Comparison of ENCODE assay signal across 8 mouse cellular contexts in genomic region chr4:125282154-125282973, GRCm38 (mm10).
A peak's percentile ranks its signal among the peaks of the same experiment; 100 is the strongest.
DNase-seq lines count a peak whose midpoint lies in the region; ATAC-seq lines count a peak whose summit lies in the region.

No protein-coding gene starts in this region.

- 13% methylated on average over 21 of the region's 21 CpGs for WGBS in forebrain, embryonic 13.5 days
- 17% methylated on average over 21 of the region's 21 CpGs for WGBS in midbrain, embryonic 10.5 days
- WGBS in stomach, embryonic 15.5 days, result 15% methylated on average over 21 of the region's 21 CpGs

- H3K4me1 ChIP-seq in forebrain, embryonic 13.5 days, result peaks cover 31% of the 10 kb centered on the region
- H3K4me1 ChIP-seq in midbrain, embryonic 10.5 days, result peaks cover 26% of the 10 kb centered on the region
- H3K4me1 ChIP-seq in stomach, embryonic 15.5 days, result 0 out of 2 replicates have a peak, but pooled peaks cover 2% of the 10 kb centered on the region

- peak; percentile 36 for DNase-seq in NIH3T3 (ENCODE audit: low read depth)
- peak; percentile 16 to 18 for DNase-seq in heart, postnatal 14 days
- peak; percentile 65 to 74 for DNase-seq in layer of hippocampus, adult 8-10 months (ENCODE audit: low spot score in 2 of 2)
- DNase-seq in midbrain, embryonic 10.5 days (ENCODE audit: low spot score), result peak; percentile 82
- DNase-seq in spleen, adult 12 weeks (ENCODE audit: low spot score), result no peak

- H3K9ac ChIP-seq in forebrain, embryonic 13.5 days, result peak overlapping the region; percentile 41
- H3K9ac ChIP-seq in stomach, embryonic 15.5 days, result no peak overlapping the region

- peak overlapping the region; percentile 84 for H3K27ac ChIP-seq in forebrain, embryonic 13.5 days
- peak overlapping the region; percentile 65 for H3K27ac ChIP-seq in midbrain, embryonic 10.5 days (replicated peaks)
- H3K27ac ChIP-seq in stomach, embryonic 15.5 days, result no peak overlapping the region

- H3K27me3 ChIP-seq in forebrain, embryonic 13.5 days, result peaks cover 29% of the 10 kb centered on the region
- H3K27me3 ChIP-seq in midbrain, embryonic 10.5 days (ENCODE audit: low read depth, poor library complexity, severe bottlenecking), result peaks cover 31% of the 10 kb centered on the region
- 0 out of 2 replicates have a peak, but pooled peaks cover 7% of the 10 kb centered on the region for H3K27me3 ChIP-seq in stomach, embryonic 15.5 days (replicated peaks)

- peak overlapping the region; percentile 19; the same call in 1 of the 2 replicates for H3K4me3 ChIP-seq in forebrain, embryonic 13.5 days
- H3K4me3 ChIP-seq in midbrain, embryonic 10.5 days, result peak overlapping the region; percentile 40
- H3K4me3 ChIP-seq in stomach, embryonic 15.5 days (replicated peaks), result no peak overlapping the region

- H3K4me2 ChIP-seq in forebrain, embryonic 13.5 days, result peak overlapping the region; percentile 54
- H3K4me2 ChIP-seq in stomach, embryonic 15.5 days, result 0 out of 2 replicates have a peak overlapping the region, but pooled peaks have one; percentile 10

- H3K36me3 ChIP-seq in forebrain, embryonic 13.5 days (ENCODE audit: poor library complexity, severe bottlenecking), result no peaks in the 10 kb centered on the region
- H3K36me3 ChIP-seq in midbrain, embryonic 10.5 days, result no peaks in the 10 kb centered on the region
- H3K36me3 ChIP-seq in stomach, embryonic 15.5 days, result no peaks in the 10 kb centered on the region

- H3K9me3 ChIP-seq in forebrain, embryonic 13.5 days (replicated peaks), result no peaks in the 10 kb centered on the region
- H3K9me3 ChIP-seq in midbrain, embryonic 10.5 days (replicated peaks), result no peaks in the 10 kb centered on the region
- no peaks in the 10 kb centered on the region for H3K9me3 ChIP-seq in stomach, embryonic 15.5 days

- ATAC-seq in cerebellum, adult (ENCODE audit: insufficient number of reproducible peaks, low FRiP score, low TSS enrichment), result peak; percentile 66
- peak; percentile 89 for ATAC-seq in forebrain, embryonic 13.5 days
- ATAC-seq in stomach, embryonic 15.5 days (ENCODE audit: insufficient read depth, low FRiP score, low read depth), result peak; percentile 43; the same call in 1 of the 2 replicates

- intact Hi-C loops in heart, postnatal 14 days (cut with DNase I), result no loop called here
